Mouse (Mus musculus): ENCODE results near the gene Bmp2k. TPM values are rescaled to one million over a fixed set of nuclear protein-coding genes. Genes with fewer than 3 reads are reported as not detected.
"Not testable (repeated sequence)": the region's sequence is repeated elsewhere in the genome, so short reads cannot be mapped to it uniquely, and the experiment has no call there.

Gene Bmp2k
- polyA plus RNA-seq, 1 experiment from 2014 or later: 26.5 TPM

GRCm38 (mm10) chr5:97016842-97017577, 19.5 kb downstream of the Bmp2k start:
- H3K4me3 ChIP-seq (ENCODE audit: low read depth, low read length): no peak overlapping the region
- no peak overlapping the region for H3K27ac ChIP-seq (ENCODE audit: low read length)
- no peaks in the 10 kb centered on the region for H3K27me3 ChIP-seq (ENCODE audit: control insufficient read depth, insufficient read depth, low read depth, low read length)
- peaks cover 50% of the 10 kb centered on the region for H3K4me1 ChIP-seq (ENCODE audit: control insufficient read depth, low read depth, low read length)
- WGBS (ENCODE audit: insufficient replicate concordance): 64% methylated on average over 9 of the region's 9 CpGs
- 0 out of 2 replicates have a peak, but pooled peaks cover 2% of the 10 kb centered on the region for H3K36me3 ChIP-seq (ENCODE audit: control insufficient read depth, insufficient read depth)
- no peak overlapping the region for H3K9ac ChIP-seq (ENCODE audit: low read depth, low read length)
- no peak for ATAC-seq (ENCODE audit: low read depth)
- H3K4me2 ChIP-seq (ENCODE audit: low read depth, low read length): no peak overlapping the region
- H3K9me3 ChIP-seq (replicated peaks; ENCODE audit: control insufficient read depth, low read length): no peaks in the 10 kb centered on the region

GRCm38 (mm10) chr5:97022305-97023278, 25.1 kb downstream of the Bmp2k start:
- peaks cover 4% of the 10 kb centered on the region; the same call in 1 of the 2 replicates for H3K36me3 ChIP-seq (ENCODE audit: control insufficient read depth, insufficient read depth)
- 45% methylated on average over 15 of the region's 15 CpGs for WGBS (ENCODE audit: insufficient replicate concordance)
- no peaks in the 10 kb centered on the region for H3K9me3 ChIP-seq (replicated peaks; ENCODE audit: control insufficient read depth, low read length)
- no peak overlapping the region for H3K9ac ChIP-seq (ENCODE audit: low read depth, low read length)
- no peak overlapping the region for H3K4me3 ChIP-seq (ENCODE audit: low read depth, low read length)
- H3K4me1 ChIP-seq (ENCODE audit: control insufficient read depth, low read depth, low read length): peaks cover 48% of the 10 kb centered on the region
- H3K27me3 ChIP-seq (ENCODE audit: control insufficient read depth, insufficient read depth, low read depth, low read length): no peaks in the 10 kb centered on the region
- ATAC-seq (ENCODE audit: low read depth): peak; percentile 86
- peak overlapping the region; percentile 41 for H3K4me2 ChIP-seq (ENCODE audit: low read depth, low read length)
- peak overlapping the region; percentile 41 for H3K27ac ChIP-seq (ENCODE audit: low read length)

- no peaks in the 10 kb centered on the region for H3K27me3 ChIP-seq (ENCODE audit: control insufficient read depth, insufficient read depth, low read depth, low read length)
- H3K4me2 ChIP-seq (ENCODE audit: low read depth, low read length): no peak overlapping the region
- WGBS (ENCODE audit: insufficient replicate concordance): 74% methylated on average over 5 of the region's 5 CpGs
- H3K36me3 ChIP-seq (ENCODE audit: control insufficient read depth, insufficient read depth): peaks cover 24% of the 10 kb centered on the region
- H3K4me3 ChIP-seq (ENCODE audit: low read depth, low read length): no peak overlapping the region
- no peak overlapping the region for H3K27ac ChIP-seq (ENCODE audit: low read length)
- H3K9ac ChIP-seq (ENCODE audit: low read depth, low read length): no peak overlapping the region
- no peak for ATAC-seq (ENCODE audit: low read depth)
- H3K9me3 ChIP-seq (replicated peaks; ENCODE audit: control insufficient read depth, low read length): no peaks in the 10 kb centered on the region
- H3K4me1 ChIP-seq (ENCODE audit: control insufficient read depth, low read depth, low read length): peaks cover 55% of the 10 kb centered on the region
Measured at GRCm38 (mm10) chr5:97024834-97025233, 27.3 kb downstream of the Bmp2k start.

- Histone ChIP-seq H3K4me2 (ENCODE audit: low read depth, low read length) (no peak overlapping the region), H3K27ac (ENCODE audit: low read length) (0 out of 2 replicates have a peak overlapping the region, but pooled peaks have one; percentile 27), H3K9ac (ENCODE audit: low read depth, low read length) (no peak overlapping the region), H3K36me3 (ENCODE audit: control insufficient read depth, insufficient read depth) (peaks cover 27% of the 10 kb centered on the region), H3K27me3 (ENCODE audit: control insufficient read depth, insufficient read depth, low read depth, low read length) (no peaks in the 10 kb centered on the region), H3K9me3 (replicated peaks; ENCODE audit: control insufficient read depth, low read length) (no peaks in the 10 kb centered on the region), H3K4me3 (ENCODE audit: low read depth, low read length) (no peak overlapping the region), H3K4me1 (ENCODE audit: control insufficient read depth, low read depth, low read length) (peaks cover 51% of the 10 kb centered on the region)
- ATAC-seq (ENCODE audit: low read depth): peak; percentile 12; the same call in 1 of the 2 replicates
- 80% methylated on average over 6 of the region's 6 CpGs for WGBS (ENCODE audit: insufficient replicate concordance)
Measured at GRCm38 (mm10) chr5:97025650-97026049, 28.2 kb downstream of the Bmp2k start.

- H3K27ac ChIP-seq (ENCODE audit: low read length): no peak overlapping the region
- H3K4me2 ChIP-seq (ENCODE audit: low read depth, low read length): no peak overlapping the region
- no peak overlapping the region for H3K9ac ChIP-seq (ENCODE audit: low read depth, low read length)
- peaks cover 48% of the 10 kb centered on the region for H3K36me3 ChIP-seq (ENCODE audit: control insufficient read depth, insufficient read depth)
- WGBS (ENCODE audit: insufficient replicate concordance): 88% methylated on average over 8 of the region's 8 CpGs
- H3K27me3 ChIP-seq (ENCODE audit: control insufficient read depth, insufficient read depth, low read depth, low read length): no peaks in the 10 kb centered on the region
- ATAC-seq (ENCODE audit: low read depth): no peak
- peaks cover 35% of the 10 kb centered on the region for H3K4me1 ChIP-seq (ENCODE audit: control insufficient read depth, low read depth, low read length)
- H3K9me3 ChIP-seq (replicated peaks; ENCODE audit: control insufficient read depth, low read length): no peaks in the 10 kb centered on the region
- no peak overlapping the region for H3K4me3 ChIP-seq (ENCODE audit: low read depth, low read length)
Measured at GRCm38 (mm10) chr5:97028004-97028403, 30.5 kb downstream of the Bmp2k start.

GRCm38 (mm10) chr5:97028840-97029239, 31.4 kb downstream of the Bmp2k start:
- WGBS (ENCODE audit: insufficient replicate concordance): 32% methylated on average over 1 of the region's 1 CpGs
- Histone ChIP-seq H3K36me3 (ENCODE audit: control insufficient read depth, insufficient read depth) (peaks cover 54% of the 10 kb centered on the region), H3K4me1 (ENCODE audit: control insufficient read depth, low read depth, low read length) (peaks cover 32% of the 10 kb centered on the region)
- H3K4me2 ChIP-seq (ENCODE audit: low read depth, low read length); H3K9ac ChIP-seq (ENCODE audit: low read depth, low read length); H3K4me3 ChIP-seq (ENCODE audit: low read depth, low read length); H3K27me3 ChIP-seq (ENCODE audit: control insufficient read depth, insufficient read depth, low read depth, low read length); H3K27ac ChIP-seq (ENCODE audit: low read length); H3K9me3 ChIP-seq (replicated peaks; ENCODE audit: control insufficient read depth, low read length): not testable (repeated sequence)
- ATAC-seq (ENCODE audit: low read depth): peak; percentile 22; the same call in 1 of the 2 replicates

- no peak overlapping the region for H3K9ac ChIP-seq (ENCODE audit: low read depth, low read length)
- WGBS (ENCODE audit: insufficient replicate concordance): 87% methylated on average over 6 of the region's 6 CpGs
- no peaks in the 10 kb centered on the region for H3K9me3 ChIP-seq (replicated peaks; ENCODE audit: control insufficient read depth, low read length)
- H3K27ac ChIP-seq (ENCODE audit: low read length): no peak overlapping the region
- H3K27me3 ChIP-seq (ENCODE audit: control insufficient read depth, insufficient read depth, low read depth, low read length): no peaks in the 10 kb centered on the region
- H3K4me2 ChIP-seq (ENCODE audit: low read depth, low read length): no peak overlapping the region
- no peak for ATAC-seq (ENCODE audit: low read depth)
- no peak overlapping the region for H3K4me3 ChIP-seq (ENCODE audit: low read depth, low read length)
- peaks cover 68% of the 10 kb centered on the region for H3K36me3 ChIP-seq (ENCODE audit: control insufficient read depth, insufficient read depth)
- peaks cover 16% of the 10 kb centered on the region for H3K4me1 ChIP-seq (ENCODE audit: control insufficient read depth, low read depth, low read length)
Measured at GRCm38 (mm10) chr5:97031771-97032170, 34.3 kb downstream of the Bmp2k start.

- WGBS (ENCODE audit: insufficient replicate concordance): 93% methylated on average over 7 of the region's 7 CpGs
- H3K9ac ChIP-seq (ENCODE audit: low read depth, low read length): no peak overlapping the region
- no peak overlapping the region for H3K4me2 ChIP-seq (ENCODE audit: low read depth, low read length)
- H3K9me3 ChIP-seq (replicated peaks; ENCODE audit: control insufficient read depth, low read length): no peaks in the 10 kb centered on the region
- no peaks in the 10 kb centered on the region for H3K27me3 ChIP-seq (ENCODE audit: control insufficient read depth, insufficient read depth, low read depth, low read length)
- H3K36me3 ChIP-seq (ENCODE audit: control insufficient read depth, insufficient read depth): peaks cover 64% of the 10 kb centered on the region
- ATAC-seq (ENCODE audit: low read depth): no peak
- no peak overlapping the region for H3K27ac ChIP-seq (ENCODE audit: low read length)
- H3K4me1 ChIP-seq (ENCODE audit: control insufficient read depth, low read depth, low read length): no peaks in the 10 kb centered on the region
- H3K4me3 ChIP-seq (ENCODE audit: low read depth, low read length): no peak overlapping the region
Measured at GRCm38 (mm10) chr5:97045260-97045659, 47.8 kb downstream of the Bmp2k start.
